ENCODE assay signal across 8 mouse cellular contexts in the genomic region with DNA sequence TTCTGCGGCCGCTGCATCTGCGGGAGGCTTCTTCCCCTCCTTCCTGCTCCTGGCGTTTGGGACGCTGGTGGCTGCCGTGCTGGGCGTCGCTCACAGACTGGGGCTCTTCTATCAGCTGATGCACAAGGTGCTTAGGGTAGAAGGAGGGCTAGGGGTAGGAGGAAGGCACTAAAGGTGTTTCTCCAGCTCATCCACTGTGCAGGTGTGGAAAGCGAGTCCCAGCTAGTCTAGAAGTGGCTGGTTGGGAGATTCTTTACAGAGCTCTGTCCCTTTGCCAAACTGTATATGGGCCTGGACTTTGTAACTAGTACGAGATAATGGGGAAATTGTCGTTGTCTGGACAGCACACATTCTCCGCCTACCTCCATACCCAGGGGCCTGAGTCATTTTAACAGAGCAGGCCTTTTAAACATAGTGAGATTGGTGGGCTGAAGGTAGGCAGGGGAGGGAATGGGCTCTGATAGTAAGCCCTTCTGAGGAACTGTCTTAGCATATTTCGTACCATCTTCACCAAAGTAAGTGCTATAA. TPM values are rescaled to one million over a fixed set of nuclear protein-coding genes. Genes with fewer than 3 reads are reported as not detected.
A peak's percentile ranks its signal among the peaks of the same experiment; 100 is the strongest.
DNase-seq lines count a peak whose midpoint lies in the region; ATAC-seq and TF ChIP-seq lines count a peak whose summit lies in the region.

No protein-coding gene starts in this region.

- H3K4me2 ChIP-seq in liver, embryonic 13.5 days = peak overlapping the region; percentile 89

- peak; percentile 32 for ATAC-seq in cerebellum, adult (ENCODE audit: insufficient number of reproducible peaks, low FRiP score, low TSS enrichment)
- peak; percentile 21 for ATAC-seq in liver, embryonic 13.5 days (ENCODE audit: low read depth)

- WGBS in thymus, adult 2 months = 10% methylated on average over 13 of the region's 13 CpGs
- 8% methylated on average over 13 of the region's 13 CpGs for WGBS in liver, embryonic 13.5 days (ENCODE audit: insufficient replicate concordance)

- H3K4me1 ChIP-seq in thymus, adult 2 months (replicated peaks; ENCODE audit: control insufficient read depth, insufficient read depth, low read length) = peaks cover 40% of the 10 kb centered on the region
- H3K4me1 ChIP-seq in liver, embryonic 13.5 days (replicated peaks) = peaks cover 30% of the 10 kb centered on the region

- no peak for TF ChIP-seq CTCF in thymus, adult 2 months (IDR thresholded peaks at IDR 0.05; ENCODE audit: borderline replicate concordance, control insufficient read depth, extremely low read depth, insufficient read depth, low read length, poor library complexity)

- H3K9me3 ChIP-seq in liver, embryonic 13.5 days (replicated peaks) = no peaks in the 10 kb centered on the region

- H3K9ac ChIP-seq in liver, embryonic 13.5 days = peak overlapping the region; percentile 84

- peak overlapping the region; percentile 87 for H3K4me3 ChIP-seq in thymus, adult 2 months (ENCODE audit: control insufficient read depth, insufficient read depth, low read length)
- peak overlapping the region; percentile 78 for H3K4me3 ChIP-seq in liver, embryonic 13.5 days (replicated peaks)

- H3K27me3 ChIP-seq in thymus, adult 2 months (ENCODE audit: control insufficient read depth, insufficient read depth, low read length) = no peaks in the 10 kb centered on the region
- no peaks in the 10 kb centered on the region for H3K27me3 ChIP-seq in liver, embryonic 13.5 days

- H3K36me3 ChIP-seq in thymus, adult 2 months (ENCODE audit: control insufficient read depth, insufficient read depth, low read length) = peaks cover 14% of the 10 kb centered on the region
- peaks cover 34% of the 10 kb centered on the region for H3K36me3 ChIP-seq in liver, embryonic 13.5 days

- H3K27ac ChIP-seq in thymus, adult 2 months (ENCODE audit: control insufficient read depth, insufficient read depth, low read length) = peak overlapping the region; percentile 91
- H3K27ac ChIP-seq in liver, embryonic 13.5 days = peak overlapping the region; percentile 87

- TF ChIP-seq POLR2A in thymus, adult 2 months (IDR thresholded peaks at IDR 0.05; ENCODE audit: control insufficient read depth, extremely low read depth, insufficient read depth, low read length, poor library complexity) = no peak

- no peak for DNase-seq in cerebellum, postnatal 36 days
- no peak for DNase-seq in thymus, adult 2 months
- no peak for DNase-seq in thymus, postnatal 14 days
- no peak for DNase-seq in liver, embryonic 13.5 days
- no peak for DNase-seq in right cerebral cortex, adult 2 months (ENCODE audit: low spot score in 2 of 2)
- no peak for DNase-seq in natural killer cell, adult 2 months (ENCODE audit: low spot score in 2 of 2)
- DNase-seq in adrenal gland, adult 2 months = no peak

RNA-seq across cellular contexts. Expression of a gene that starts 1.0 kb away (rescaled TPM):
- polyA plus RNA-seq in thymus, adult 2 months (2012; rRNA removed) = 235 and 243 TPM in 2 replicates
- polyA plus RNA-seq in liver, embryonic 13.5 days (2015; fragmentation: Nextera tagmentation; extraction: Ambion mirVana) = 16.7 and 17.4 TPM in 2 replicates
- total RNA-seq in adrenal gland, adult 2 months (2021) = 10 to 100 TPM; 39.1 to 70.4 TPM
- polyA plus RNA-seq in adrenal gland, adult 2 months (2012; rRNA removed) = 53.5 and 59.3 TPM in 2 replicates

RNA-seq across cellular contexts. Expression of a gene that starts 16.6 kb away (rescaled TPM):
- polyA plus RNA-seq in thymus, adult 2 months (2012; rRNA removed) = 12.2 and 12.3 TPM in 2 replicates
- 1.8 TPM in 2 replicates for polyA plus RNA-seq in liver, embryonic 13.5 days (2015; fragmentation: Nextera tagmentation; extraction: Ambion mirVana)
- 10 to 100 TPM; 24.3 to 71.0 TPM for total RNA-seq in adrenal gland, adult 2 months (2021)
- polyA plus RNA-seq in adrenal gland, adult 2 months (2012; rRNA removed) = 57.6 and 66.8 TPM in 2 replicates

RNA-seq across cellular contexts. Expression of a gene that starts 42.7 kb away (rescaled TPM):
- polyA plus RNA-seq in thymus, adult 2 months (2012; rRNA removed) = not detected in 2 replicates
- not detected in 2 replicates for polyA plus RNA-seq in liver, embryonic 13.5 days (2015; fragmentation: Nextera tagmentation; extraction: Ambion mirVana)
- total RNA-seq in adrenal gland, adult 2 months (2021) = not detected
- not detected in 2 replicates for polyA plus RNA-seq in adrenal gland, adult 2 months (2012; rRNA removed)

RNA-seq across cellular contexts. Expression of a gene that starts 57.9 kb away (rescaled TPM):
- polyA plus RNA-seq in thymus, adult 2 months (2012; rRNA removed) = 0.09 TPM in 1 of 2 replicates, not detected in the other
- not detected in 2 replicates for polyA plus RNA-seq in liver, embryonic 13.5 days (2015; fragmentation: Nextera tagmentation; extraction: Ambion mirVana)
- not detected for total RNA-seq in adrenal gland, adult 2 months (2021)
- not detected in 2 replicates for polyA plus RNA-seq in adrenal gland, adult 2 months (2012; rRNA removed)
